Mouse (Mus musculus) testis, adult 2 months (tissue): Measurements from ENCODE around the gene Vstm4.

Source experiments
- CTCF ChIP-seq: fragments of 200-500 bp; IDR thresholded peaks from 2 replicates; pipeline ENCODE4 v1.5.1; 2012; ENCODE audit warnings: low read depth, mild to moderate bottlenecking, inconsistent platforms, low read length, moderate library complexity; ENCODE audit not compliant: control insufficient read depth, insufficient read depth, insufficient replicate concordance
- POLR2A ChIP-seq: fragments of 200-500 bp; IDR thresholded peaks from 2 replicates; pipeline ENCODE4 v1.6.1; 2012; ENCODE audit warnings: low read depth, mild to moderate bottlenecking, inconsistent platforms, low read length, moderate library complexity; ENCODE audit not compliant: control insufficient read depth

GRCm38 (mm10) chr14:32970700-32971099, 114.1 kb downstream of the Vstm4 start:
- TF ChIP-seq CTCF (no peak), POLR2A (no peak)
